Mouse (Mus musculus) layer of hippocampus, adult 8-10 months (tissue): ENCODE measurements around the gene Rnase10. TPM values are rescaled to one million over a fixed set of nuclear protein-coding genes. Genes with fewer than 3 reads are reported as not detected.
"Not testable (repeated sequence)": the region's sequence is repeated elsewhere in the genome, so short reads cannot be mapped to it uniquely, and the experiment has no call there.

Source experiments
- DNase-seq, 2 experiments: peaks; one replicate each; pipeline ENCODE4 v3.0.0; 2022; ENCODE audit warnings: low spot score in 2 of 2
- total RNA-seq, 4 experiments: library from RNA; stranded (reverse); gene quantifications; 2 replicates each; pipeline ENCODE4 v1.2.4; 2022

The Rnase10 gene
- total RNA-seq, 4 experiments from 2014 or later: 0.20 TPM; not detected in 3

DNA sequence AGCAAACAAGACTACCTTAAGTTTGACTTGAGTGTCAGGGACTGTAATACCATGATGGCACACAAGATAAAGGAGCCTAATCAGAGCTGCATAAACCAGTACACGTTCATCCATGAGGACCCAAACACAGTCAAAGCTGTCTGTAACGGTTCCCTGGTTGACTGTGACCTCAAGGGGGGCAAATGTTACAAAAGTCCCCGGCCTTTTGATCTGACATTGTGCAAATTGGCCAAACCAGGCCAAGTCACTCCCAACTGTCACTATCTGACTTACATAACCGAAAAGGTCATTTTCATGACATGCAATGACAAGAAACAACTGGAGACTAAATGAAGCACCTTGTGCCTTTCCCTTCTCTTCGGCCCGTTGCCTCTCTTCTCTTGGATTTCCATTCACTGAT is 2.0 kb downstream of the Rnase10 start:
- no peak for DNase-seq

DNA sequence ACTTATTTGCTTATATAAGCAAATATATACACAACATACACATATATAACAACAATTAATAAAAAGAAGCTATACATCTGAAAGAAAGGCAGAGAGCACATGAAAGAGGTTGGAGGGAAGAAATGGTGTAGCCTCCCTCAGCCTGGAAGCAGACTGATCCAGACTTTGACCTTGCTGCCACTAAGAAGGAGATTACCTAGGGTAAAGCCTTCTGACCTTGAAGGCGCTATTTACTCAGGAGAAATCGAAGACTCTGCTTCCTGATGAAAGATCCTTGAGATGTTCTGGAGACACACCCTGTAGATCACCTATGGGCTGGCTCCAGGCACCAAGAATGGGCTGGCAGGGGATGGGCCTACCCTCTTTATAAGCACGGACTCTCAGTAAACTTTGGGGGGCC is 7.2 kb downstream of the Rnase10 start:
- DNase-seq: not testable (repeated sequence)

GRCm38 (mm10) chr14:51015780-51016179 is 8.2 kb downstream of the Rnase10 start:
- DNase-seq: no peak

- no peak for DNase-seq
Measured at GRCm38 (mm10) chr14:51017256-51017655, 9.7 kb downstream of the Rnase10 start.

DNA sequence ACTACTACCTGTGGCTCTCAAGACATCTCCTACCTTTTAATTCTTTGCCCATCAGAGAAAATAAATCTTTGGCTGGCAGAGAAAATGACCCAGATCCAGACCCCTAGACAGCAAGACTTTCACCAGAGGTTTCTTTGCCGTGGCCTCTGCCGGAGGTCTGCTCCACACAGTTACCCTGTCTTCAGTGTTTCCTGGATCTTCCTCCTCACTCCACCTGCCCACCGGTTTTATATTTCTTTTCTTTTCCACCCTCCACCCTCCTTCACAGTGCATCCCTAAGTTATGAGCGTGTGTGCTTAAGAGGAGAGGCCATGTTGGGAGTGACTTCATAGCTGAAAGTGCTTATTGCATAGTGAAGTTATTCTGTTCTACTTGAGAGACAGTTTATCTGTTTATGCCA is 15.9 kb downstream of the Rnase10 start:
- no peak for DNase-seq

DNA sequence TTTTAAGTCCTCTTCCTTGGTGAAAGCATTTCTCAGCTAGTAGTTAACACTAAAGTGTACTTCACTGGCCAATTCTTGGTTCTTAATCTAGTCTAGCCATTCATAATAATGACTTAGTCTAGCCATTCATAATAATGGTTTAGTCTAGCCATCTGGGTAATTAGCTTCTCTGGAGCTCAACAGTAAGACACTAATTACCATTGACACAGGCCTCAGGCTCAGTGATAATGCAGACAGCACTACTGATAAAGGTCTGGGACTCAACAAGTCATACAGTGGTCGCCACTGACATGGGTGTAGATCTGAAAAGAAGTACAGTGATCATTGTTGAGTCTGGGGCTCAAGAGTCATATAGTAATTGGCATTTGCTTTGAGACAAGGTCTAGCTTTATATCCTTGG is 17.3 kb downstream of the Rnase10 start:
- DNase-seq: no peak

GRCm38 (mm10) chr14:51026391-51027133 is 19.0 kb downstream of the Rnase10 start:
- DNase-seq: peak; percentile 23 to 75

- DNase-seq: no peak
Measured at GRCm38 (mm10) chr14:51027387-51028155, 20.0 kb downstream of the Rnase10 start.

DNA sequence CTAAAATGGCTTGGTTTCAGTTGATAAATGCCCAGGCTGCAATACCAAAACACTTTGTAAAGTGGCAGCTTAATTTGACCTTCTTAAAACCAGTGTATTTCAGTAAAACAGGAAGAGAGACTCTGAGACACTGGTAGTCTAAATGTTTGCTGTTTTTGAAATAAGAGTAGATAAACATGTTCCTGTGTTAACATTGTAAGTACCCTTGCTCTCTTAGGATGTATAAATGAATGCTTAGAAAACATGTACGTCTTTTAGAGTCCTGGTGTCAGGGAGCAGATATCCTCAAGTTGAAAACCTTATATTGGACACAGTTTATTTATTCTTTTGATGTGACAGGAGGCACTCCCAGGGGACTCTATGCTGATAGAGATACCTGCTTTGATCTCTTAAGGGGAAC is 27.7 kb downstream of the Rnase10 start:
- DNase-seq: no peak

GRCm38 (mm10) chr14:51036214-51036613 is 28.7 kb downstream of the Rnase10 start:
- DNase-seq: no peak

- no peak for DNase-seq
Measured at GRCm38 (mm10) chr14:51041769-51042168, 34.2 kb downstream of the Rnase10 start, which contains the start of gene Rnase9. Rnase9 (minus strand) TSS chr14:51041869.

DNA sequence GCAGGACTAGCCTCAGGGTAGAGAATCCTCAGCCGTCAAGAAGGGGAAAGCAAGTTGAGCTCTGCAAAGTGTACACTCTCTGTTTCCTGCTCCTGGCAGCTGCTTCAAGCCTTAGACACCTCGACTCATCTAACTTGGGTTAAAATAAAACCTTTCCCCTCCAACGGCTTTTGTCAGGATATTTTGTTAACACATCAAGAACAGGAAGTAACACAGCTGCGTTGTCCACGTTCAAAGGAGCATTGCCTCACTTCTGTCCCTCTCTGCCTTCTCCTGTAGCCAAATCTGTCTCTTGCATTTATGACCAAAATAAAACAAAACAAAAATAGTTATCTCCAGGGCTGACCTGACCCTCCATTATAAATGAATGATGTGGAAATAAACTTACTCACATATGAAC is 40.3 kb downstream of the Rnase10 start:
- DNase-seq: no peak

DNA sequence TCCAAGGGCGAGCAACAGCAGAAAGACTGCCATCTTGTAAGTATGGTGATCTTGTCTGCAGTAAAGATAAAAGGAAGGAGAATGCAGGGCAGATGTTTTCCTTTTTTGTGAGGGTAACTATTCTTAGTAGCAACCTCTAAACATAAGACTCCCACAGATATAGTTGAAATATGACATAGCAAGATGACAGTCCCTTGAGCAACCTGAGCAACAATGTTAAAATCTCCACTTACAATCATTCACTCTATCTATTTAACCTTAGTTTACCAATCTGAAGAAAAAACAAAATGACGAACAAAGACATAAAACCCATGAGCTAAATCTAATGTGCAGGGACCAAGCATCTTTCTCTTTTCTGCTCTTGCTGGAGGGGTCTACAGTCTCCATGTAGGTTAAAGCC is 42.5 kb downstream of the Rnase10 start, which contains the start of gene Rnase11:
TSS of gene Rnase11 (minus strand) at position 101 of the 400 bp plus-strand sequence.
- no peak for DNase-seq

DNA sequence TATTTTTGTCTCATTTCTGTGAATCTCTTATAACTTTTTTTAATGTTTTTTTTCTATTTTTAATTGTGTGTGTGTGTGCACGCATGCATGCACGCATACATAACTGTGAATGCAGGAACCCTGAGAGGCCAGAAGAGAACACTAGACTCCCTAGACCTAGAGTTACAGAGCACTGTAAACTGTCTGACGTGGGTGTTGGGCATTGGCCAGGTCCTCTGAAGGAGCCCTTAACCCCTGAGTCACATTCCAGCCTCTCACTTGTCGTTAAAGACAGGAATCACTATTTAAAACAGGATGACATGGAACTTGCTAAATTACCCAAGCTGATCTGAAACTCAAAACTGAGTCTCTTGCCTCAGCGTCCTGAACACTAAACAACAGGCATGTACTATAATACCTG is 44.4 kb downstream of the Rnase10 start:
- DNase-seq: no peak

- no peak for DNase-seq
Measured at GRCm38 (mm10) chr14:51053176-51053575, 45.6 kb downstream of the Rnase10 start.

DNA sequence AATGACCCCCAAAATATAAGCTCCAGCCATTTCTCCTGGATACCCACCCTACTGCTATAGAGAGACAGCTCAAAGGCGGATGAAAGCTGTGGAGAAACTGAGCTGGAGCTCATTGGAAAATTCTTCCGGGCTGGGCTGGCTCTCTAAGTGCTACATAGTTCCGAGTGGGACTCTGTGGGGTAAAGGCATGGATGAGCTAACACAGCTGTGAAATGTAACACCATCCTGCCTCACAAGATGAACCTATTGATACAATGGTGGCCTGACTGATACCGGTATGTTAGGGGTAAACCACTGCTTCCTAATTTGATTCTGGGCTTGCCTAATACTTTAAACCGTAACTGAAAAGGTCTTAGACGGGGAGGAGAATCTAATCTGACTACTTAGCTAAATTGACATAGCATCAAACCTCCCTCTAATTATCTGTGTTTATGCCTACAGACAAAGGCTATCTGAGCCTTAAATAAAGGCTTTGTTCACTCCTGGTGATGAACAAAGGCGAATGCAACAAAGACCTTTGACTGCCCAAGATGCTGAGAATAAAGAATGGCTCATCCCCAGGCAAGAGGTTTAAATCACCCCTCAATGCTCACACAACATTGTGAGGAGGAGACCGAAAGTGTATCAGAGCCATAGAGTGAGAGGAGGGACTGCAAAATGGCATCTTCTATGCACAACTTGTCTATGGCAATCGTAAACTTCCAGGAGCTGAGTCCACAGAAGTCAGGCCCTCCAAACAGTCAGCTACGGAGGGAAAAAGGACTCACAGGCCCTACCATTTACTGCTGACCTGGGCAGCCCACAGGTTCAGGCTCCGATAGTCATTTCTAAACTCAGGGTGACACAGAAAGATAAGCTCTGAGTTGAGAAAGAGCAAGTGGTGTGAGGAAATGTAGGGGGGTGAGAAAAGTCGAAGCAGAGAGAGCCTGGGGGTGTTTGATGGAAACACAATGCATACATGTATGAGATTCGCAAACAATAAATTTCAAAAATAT is 47.0 kb downstream of the Rnase10 start:
- DNase-seq: no peak

- DNase-seq: no peak
Measured at GRCm38 (mm10) chr14:51057401-51057831, 49.9 kb downstream of the Rnase10 start, which contains the start of gene Rnase12. Rnase12 (minus strand) TSS chr14:51057661.
